Mouse (Mus musculus): ENCODE results near the gene Mier2. TPM values are rescaled to one million over a fixed set of nuclear protein-coding genes. Genes with fewer than 3 reads are reported as not detected.

Mier2 gene
- polyA plus RNA-seq, 1 experiment, result 26.6 TPM

- H3K79me2 ChIP-seq (ENCODE audit: control insufficient read depth, insufficient read depth), result no peaks in the 10 kb centered on the region
- H3K4me3 ChIP-seq, result no peak overlapping the region
- peaks cover 29% of the 10 kb centered on the region for H3K27me3 ChIP-seq (ENCODE audit: control insufficient read depth, insufficient read depth, insufficient read length)
- TF ChIP-seq POLR2A (IDR thresholded peaks at IDR 0.05; ENCODE audit: insufficient read length, low read depth), result no peak
- no peak for TF ChIP-seq MYOG (IDR thresholded peaks at IDR 0.05; ENCODE audit: control insufficient read depth in 1 of 3, insufficient read depth in 1 of 3, insufficient read length in 2 of 3, low read depth in 2 of 3)
- TF ChIP-seq TCF3 (IDR thresholded peaks at IDR 0.05; ENCODE audit: insufficient read length, low read depth), result no peak
- no peak for TF ChIP-seq MAX (IDR thresholded peaks at IDR 0.05; ENCODE audit: low read depth)
- no peak for TF ChIP-seq CEBPB (IDR thresholded peaks at IDR 0.05; ENCODE audit: insufficient read depth, poor library complexity, severe bottlenecking)
- no peak for TF ChIP-seq MYOD1 (IDR thresholded peaks at IDR 0.05; ENCODE audit: control insufficient read depth in 1 of 3, insufficient read length in 2 of 3, low read depth in 2 of 3)
- no peak for TF ChIP-seq POLR2AphosphoS2 (IDR thresholded peaks at IDR 0.05; ENCODE audit: insufficient read length, low read depth)
- TF ChIP-seq TCF12 (IDR thresholded peaks at IDR 0.05; ENCODE audit: insufficient read depth, poor library complexity, severe bottlenecking), result no peak
- TF ChIP-seq SRF (IDR thresholded peaks at IDR 0.05; ENCODE audit: control insufficient read depth, insufficient read length, low read depth), result no peak
- no peak for TF ChIP-seq REST (IDR thresholded peaks at IDR 0.05; ENCODE audit: insufficient read depth, insufficient read length)
- TF ChIP-seq E2F4 (IDR thresholded peaks at IDR 0.05; ENCODE audit: insufficient read depth), result no peak
- no peak for TF ChIP-seq USF1 (IDR thresholded peaks at IDR 0.05; ENCODE audit: low read depth)
- no peak overlapping the region for H3K4me2 ChIP-seq (ENCODE audit: low read depth)
- no peak overlapping the region for H3ac ChIP-seq (ENCODE audit: control insufficient read depth, insufficient read length)
- no peaks in the 10 kb centered on the region for H3K36me3 ChIP-seq (ENCODE audit: control insufficient read depth, insufficient read depth)
Measured at GRCm38 (mm10) chr10:79594111-79594510, 39.1 kb upstream of the Mier2 start.

- Histone ChIP-seq H3K4me2 (ENCODE audit: low read depth) (no peak overlapping the region), H3K4me3 (no peak overlapping the region), H3K36me3 (ENCODE audit: control insufficient read depth, insufficient read depth) (no peaks in the 10 kb centered on the region), H3K79me2 (ENCODE audit: control insufficient read depth, insufficient read depth) (no peaks in the 10 kb centered on the region), H3ac (ENCODE audit: control insufficient read depth, insufficient read length) (no peak overlapping the region), H3K27me3 (ENCODE audit: control insufficient read depth, insufficient read depth, insufficient read length) (peaks cover 4% of the 10 kb centered on the region)
- TF ChIP-seq E2F4 (IDR thresholded peaks at IDR 0.05; ENCODE audit: insufficient read depth), result no peak
- no peak for TF ChIP-seq TCF12 (IDR thresholded peaks at IDR 0.05; ENCODE audit: insufficient read depth, poor library complexity, severe bottlenecking)
- no peak for TF ChIP-seq POLR2AphosphoS2 (IDR thresholded peaks at IDR 0.05; ENCODE audit: insufficient read length, low read depth)
Measured at GRCm38 (mm10) chr10:79590702-79591101, 35.7 kb upstream of the Mier2 start.

- Histone ChIP-seq H3K27me3 (ENCODE audit: control insufficient read depth, insufficient read depth, insufficient read length) (peaks cover 19% of the 10 kb centered on the region), H3K4me3 (no peak overlapping the region), H3ac (ENCODE audit: control insufficient read depth, insufficient read length) (no peak overlapping the region), H3K79me2 (ENCODE audit: control insufficient read depth, insufficient read depth) (no peaks in the 10 kb centered on the region), H3K4me2 (ENCODE audit: low read depth) (no peak overlapping the region), H3K36me3 (ENCODE audit: control insufficient read depth, insufficient read depth) (no peaks in the 10 kb centered on the region)
- no peak for TF ChIP-seq REST (IDR thresholded peaks at IDR 0.05; ENCODE audit: insufficient read depth, insufficient read length)
- TF ChIP-seq TCF12 (IDR thresholded peaks at IDR 0.05; ENCODE audit: insufficient read depth, poor library complexity, severe bottlenecking), result no peak
- TF ChIP-seq TCF3 (IDR thresholded peaks at IDR 0.05; ENCODE audit: insufficient read length, low read depth), result no peak
- TF ChIP-seq POLR2AphosphoS2 (IDR thresholded peaks at IDR 0.05; ENCODE audit: insufficient read length, low read depth), result no peak
- TF ChIP-seq USF1 (IDR thresholded peaks at IDR 0.05; ENCODE audit: low read depth), result no peak
- no peak for TF ChIP-seq CEBPB (IDR thresholded peaks at IDR 0.05; ENCODE audit: insufficient read depth, poor library complexity, severe bottlenecking)
- no peak for TF ChIP-seq MAX (IDR thresholded peaks at IDR 0.05; ENCODE audit: low read depth)
- no peak for TF ChIP-seq E2F4 (IDR thresholded peaks at IDR 0.05; ENCODE audit: insufficient read depth)
- no peak for TF ChIP-seq MYOG (IDR thresholded peaks at IDR 0.05; ENCODE audit: control insufficient read depth in 1 of 3, insufficient read depth in 1 of 3, insufficient read length in 2 of 3, low read depth in 2 of 3)
- no peak for TF ChIP-seq SRF (IDR thresholded peaks at IDR 0.05; ENCODE audit: control insufficient read depth, insufficient read length, low read depth)
- no peak for TF ChIP-seq POLR2A (IDR thresholded peaks at IDR 0.05; ENCODE audit: insufficient read length, low read depth)
- no peak for TF ChIP-seq MYOD1 (IDR thresholded peaks at IDR 0.05; ENCODE audit: control insufficient read depth in 1 of 3, insufficient read length in 2 of 3, low read depth in 2 of 3)
Measured at GRCm38 (mm10) chr10:79587752-79588126, 32.7 kb upstream of the Mier2 start.

- TF ChIP-seq MAX (IDR thresholded peaks at IDR 0.05; ENCODE audit: low read depth), result no peak
- H3K4me2 ChIP-seq (ENCODE audit: low read depth), result no peak within 1 kb of the TSS
- H3K27me3 ChIP-seq (ENCODE audit: control insufficient read depth, insufficient read depth, insufficient read length), result peaks cover 19% of the 10 kb centered on the region
- no peaks in the 10 kb centered on the region for H3K79me2 ChIP-seq (ENCODE audit: control insufficient read depth, insufficient read depth)
- H3K36me3 ChIP-seq (ENCODE audit: control insufficient read depth, insufficient read depth), result no peaks in the 10 kb centered on the region
- H3K4me3 ChIP-seq, result no peak within 1 kb of the TSS
- H3ac ChIP-seq (ENCODE audit: control insufficient read depth, insufficient read length), result no peak within 1 kb of the TSS
Measured at GRCm38 (mm10) chr10:79587061-79587751, 32.2 kb upstream of the Mier2 start, which contains the start of gene Theg. Gene Theg, minus strand, starts transcription at chr10:79587331.

- H3K27me3 ChIP-seq (ENCODE audit: control insufficient read depth, insufficient read depth, insufficient read length), result peaks cover 19% of the 10 kb centered on the region
- no peaks in the 10 kb centered on the region for H3K79me2 ChIP-seq (ENCODE audit: control insufficient read depth, insufficient read depth)
- TF ChIP-seq E2F4 (IDR thresholded peaks at IDR 0.05; ENCODE audit: insufficient read depth) (no peak), MYOD1 (IDR thresholded peaks at IDR 0.05; ENCODE audit: control insufficient read depth in 1 of 3, insufficient read length in 2 of 3, low read depth in 2 of 3) (no peak), TCF3 (IDR thresholded peaks at IDR 0.05; ENCODE audit: insufficient read length, low read depth) (no peak), MYOG (IDR thresholded peaks at IDR 0.05; ENCODE audit: control insufficient read depth in 1 of 3, insufficient read depth in 1 of 3, insufficient read length in 2 of 3, low read depth in 2 of 3) (no peak), MAX (IDR thresholded peaks at IDR 0.05; ENCODE audit: low read depth) (no peak), REST (IDR thresholded peaks at IDR 0.05; ENCODE audit: insufficient read depth, insufficient read length) (no peak), POLR2AphosphoS2 (IDR thresholded peaks at IDR 0.05; ENCODE audit: insufficient read length, low read depth) (no peak), CEBPB (IDR thresholded peaks at IDR 0.05; ENCODE audit: insufficient read depth, poor library complexity, severe bottlenecking) (no peak), POLR2A (IDR thresholded peaks at IDR 0.05; ENCODE audit: insufficient read length, low read depth) (no peak), USF1 (IDR thresholded peaks at IDR 0.05; ENCODE audit: low read depth) (no peak), SRF (IDR thresholded peaks at IDR 0.05; ENCODE audit: control insufficient read depth, insufficient read length, low read depth) (no peak), TCF12 (IDR thresholded peaks at IDR 0.05; ENCODE audit: insufficient read depth, poor library complexity, severe bottlenecking) (no peak)
- no peak overlapping the region for H3K4me3 ChIP-seq
- no peaks in the 10 kb centered on the region for H3K36me3 ChIP-seq (ENCODE audit: control insufficient read depth, insufficient read depth)
- H3K4me2 ChIP-seq (ENCODE audit: low read depth), result no peak overlapping the region
- no peak overlapping the region for H3ac ChIP-seq (ENCODE audit: control insufficient read depth, insufficient read length)
Measured at GRCm38 (mm10) chr10:79586243-79586642, 31.2 kb upstream of the Mier2 start.
